Mouse (Mus musculus) left cerebral cortex, postnatal 25 days (tissue): ENCODE results near the gene Col6a1. TPM values are rescaled to one million over a fixed set of nuclear protein-coding genes. Genes with fewer than 3 reads are reported as not detected.
A peak's percentile ranks its signal among the peaks of the same experiment; 100 is the strongest.
"Not testable (repeated sequence)": the region's sequence is repeated elsewhere in the genome, so short reads cannot be mapped to it uniquely, and the experiment has no call there.

Source experiments
- DNase-seq, 2 experiments: peaks; one replicate each; pipeline ENCODE4 v3.0.0; 2022; ENCODE audit warnings: low spot score in 2 of 2, mixed read lengths in 1 of 2
- intact Hi-C: fragments of 180-260 bp; cut with DNase I; formaldehyde crosslinking; loops from one replicate; pipeline ENCODE4 v1.15.1; 2025
- total RNA-seq, 2 experiments: library from RNA; stranded (reverse); gene quantifications; 2 replicates each; pipeline ENCODE4 v1.2.3; 2021

Col6a1 gene
- total RNA-seq, result 10 to 100 TPM; 35.8 to 45.6 TPM

DNA sequence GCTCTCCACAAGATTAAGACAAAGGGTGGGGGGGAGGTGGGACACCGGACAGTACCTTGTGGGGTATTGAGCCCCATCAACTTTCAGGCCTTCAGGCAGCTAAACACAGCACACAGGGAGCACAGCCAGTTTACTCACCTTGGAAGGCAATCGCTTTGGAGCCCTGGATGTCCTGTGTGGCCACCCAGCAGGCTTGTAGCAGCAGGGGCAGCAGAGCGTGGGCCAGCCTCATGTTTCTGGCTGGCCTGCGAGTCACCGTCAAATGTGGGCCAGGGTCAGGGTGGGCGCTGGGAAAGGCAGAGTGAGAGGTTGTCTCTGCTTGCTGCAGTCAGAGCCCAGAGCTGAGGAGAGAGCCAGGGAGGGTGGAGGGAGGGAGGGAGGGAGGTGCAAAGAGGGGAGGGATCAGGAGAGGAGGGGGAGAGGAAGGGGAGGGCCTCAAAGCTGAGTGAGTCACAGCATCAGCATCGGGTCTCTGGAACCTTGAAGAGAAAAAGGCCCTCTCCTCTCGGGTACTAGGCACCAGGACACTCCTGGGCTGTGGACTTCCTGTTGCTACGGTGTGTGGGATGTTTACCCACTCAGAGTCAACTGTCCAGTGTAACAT lies at the start of gene Col6a1:
Gene Col6a1, minus strand, starts transcription at position 487 of the 604 bp plus-strand sequence.
- peak in 1 of 2 experiments; percentile 17 for DNase-seq
- intact Hi-C loops, result loop anchor here (5.0 kb wide), 1 partner anchor 258 kb away; the partner anchor contains the start of genes Mcm3ap and Ybey

- no peak for DNase-seq
- intact Hi-C loops, result no loop called here
Measured at GRCm38 (mm10) chr10:76771624-76772023, 45.7 kb upstream of the Col6a1 start.

GRCm38 (mm10) chr10:76771086-76771485 lies 45.1 kb upstream of the Col6a1 start:
- intact Hi-C loops, result no loop called here
- DNase-seq, result no peak

GRCm38 (mm10) chr10:76769581-76769980 lies 43.6 kb upstream of the Col6a1 start:
- DNase-seq, result no peak
- intact Hi-C loops, result no loop called here

GRCm38 (mm10) chr10:76766196-76766595 lies 40.2 kb upstream of the Col6a1 start:
- no peak for DNase-seq
- intact Hi-C loops, result no loop called here

- intact Hi-C loops, result no loop called here
- DNase-seq, result no peak
Measured at GRCm38 (mm10) chr10:76764927-76765326, 39.0 kb upstream of the Col6a1 start.

DNA sequence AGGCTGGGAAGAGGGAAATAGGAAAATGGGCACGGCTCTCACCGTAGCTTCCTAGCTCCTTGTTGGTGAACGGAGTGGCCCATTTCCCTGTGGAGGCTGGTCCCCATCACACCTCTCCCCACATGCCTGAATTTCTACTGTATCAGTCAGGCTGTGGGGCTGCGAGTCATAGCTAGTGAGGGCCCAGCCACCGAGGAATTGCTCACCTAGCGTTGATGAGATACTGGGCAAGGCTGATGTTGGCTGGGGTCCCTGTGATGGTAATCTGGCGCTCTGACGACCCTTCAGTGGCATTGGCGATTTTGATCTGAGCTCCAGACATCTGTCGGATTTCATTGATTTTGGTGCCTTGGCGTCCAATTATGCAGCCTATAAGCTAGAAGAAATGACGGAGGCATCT lies 37.0 kb upstream of the Col6a1 start:
- intact Hi-C loops, result no loop called here
- DNase-seq, result no peak

DNA sequence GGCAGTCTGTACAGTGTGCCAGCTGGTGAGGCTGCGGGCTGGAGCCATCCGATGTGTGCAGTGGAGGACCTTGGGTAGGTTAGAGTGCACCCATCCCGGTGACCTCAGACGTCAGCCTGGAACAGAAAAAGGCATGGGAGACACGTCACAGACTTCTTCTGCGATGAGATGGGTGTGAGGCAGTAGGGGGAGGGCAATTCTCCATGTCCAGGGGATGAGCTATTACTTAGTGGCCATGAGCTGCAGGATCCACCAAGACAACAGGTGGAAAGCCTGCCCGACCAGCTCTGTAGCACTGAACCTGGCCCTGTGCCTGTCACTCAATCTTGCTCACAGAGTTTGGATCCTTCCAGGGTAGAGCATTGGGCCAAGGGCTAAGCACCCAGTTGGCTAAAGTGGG lies 36.4 kb upstream of the Col6a1 start:
- intact Hi-C loops, result no loop called here
- no peak for DNase-seq

DNA sequence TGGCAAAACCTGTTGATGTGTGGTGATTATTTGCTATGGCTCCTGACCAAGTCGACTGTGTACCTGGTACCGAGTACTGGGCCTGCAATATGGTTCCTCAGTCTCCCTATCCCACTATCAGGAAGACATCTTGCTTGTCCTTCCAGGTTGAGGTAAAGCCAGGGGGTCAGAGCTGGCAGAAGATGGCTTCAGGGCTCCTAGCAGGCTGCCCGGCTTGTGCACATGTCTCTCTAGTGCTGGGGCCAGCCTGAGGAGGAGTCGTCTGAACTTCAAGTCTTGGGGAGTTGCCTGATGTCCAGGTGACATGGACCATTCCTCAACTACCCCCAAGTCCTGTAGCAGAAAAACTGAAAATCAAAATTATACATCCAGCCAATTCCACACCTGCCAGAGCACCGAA lies 33.9 kb upstream of the Col6a1 start:
- intact Hi-C loops, result no loop called here
- no peak for DNase-seq

DNA sequence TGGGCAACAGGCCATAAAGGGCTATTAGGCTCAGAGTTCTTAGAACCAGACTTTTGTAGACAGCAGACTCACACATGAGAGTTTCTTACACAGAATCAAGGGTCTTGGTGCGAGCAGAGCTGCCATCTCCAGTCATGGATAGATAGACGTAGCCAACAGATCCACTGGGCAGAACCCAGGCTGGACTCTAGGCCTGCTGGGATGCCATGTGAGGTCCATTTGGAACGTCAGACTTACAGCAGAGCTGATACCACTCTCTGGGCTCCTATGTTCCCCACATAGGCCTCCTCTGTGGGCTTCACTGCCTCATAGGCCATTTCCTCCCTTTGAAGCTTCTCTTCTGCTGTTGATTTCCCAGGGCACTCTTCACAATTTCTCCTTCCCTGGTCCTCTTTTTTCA lies 27.7 kb upstream of the Col6a1 start:
- DNase-seq, result no peak
- intact Hi-C loops, result no loop called here

DNA sequence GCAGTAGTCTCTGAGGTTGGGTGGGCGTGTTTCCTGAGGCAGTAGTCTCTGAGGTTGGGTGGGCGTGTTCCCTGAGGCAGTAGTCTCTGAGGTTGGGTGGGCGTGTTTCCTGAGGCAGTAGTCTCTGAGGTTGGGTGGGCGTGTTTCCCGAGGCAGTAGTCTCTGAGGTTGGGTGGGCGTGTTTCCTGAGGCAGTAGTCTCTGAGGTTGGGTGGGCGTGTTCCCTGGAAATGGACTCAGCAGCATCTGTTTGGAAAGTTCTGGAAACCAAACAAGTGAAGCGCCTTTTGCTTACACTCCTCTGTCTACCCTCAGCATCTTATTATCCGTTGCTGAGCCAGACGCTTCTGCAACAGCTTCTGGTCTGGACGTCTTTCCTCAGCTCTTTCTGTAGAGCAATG lies 18.3 kb upstream of the Col6a1 start:
- intact Hi-C loops, result not testable (repeated sequence)
- peak; percentile 36 to 86 for DNase-seq

DNA sequence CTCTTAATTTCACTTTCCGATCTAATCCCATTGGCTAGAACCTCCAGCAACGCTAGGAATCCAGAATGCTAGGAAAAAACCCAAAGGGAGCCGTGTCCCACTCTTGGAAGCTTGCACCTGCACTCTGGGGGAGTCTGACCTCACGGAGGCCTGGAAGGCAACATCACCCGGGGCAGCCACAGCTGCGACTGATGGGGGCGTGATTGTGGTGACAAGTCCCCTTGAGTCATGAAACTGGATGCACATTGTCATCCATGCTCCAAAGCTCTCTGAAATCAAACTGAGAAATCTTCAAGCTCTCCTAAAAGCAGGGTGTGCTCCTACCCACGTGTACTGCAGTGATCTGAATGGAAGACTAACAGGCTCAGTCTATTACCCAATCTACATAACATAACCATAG lies 10.8 kb upstream of the Col6a1 start:
- DNase-seq, result peak in 1 of 2 experiments; percentile 21
- intact Hi-C loops, result loop anchor here (5.0 kb wide), 1 partner anchor 284 kb away; no protein-coding TSS in a partner anchor

GRCm38 (mm10) chr10:76734979-76735378 lies 9.0 kb upstream of the Col6a1 start:
- intact Hi-C loops, result loop anchor here (1.0 to 5.0 kb wide), 3 partner anchors 68 to 283 kb away; no protein-coding TSS in a partner anchor

GRCm38 (mm10) chr10:76733677-76734068 lies 7.7 kb upstream of the Col6a1 start:
- intact Hi-C loops, result loop anchor here (2.0 to 5.0 kb wide), 2 partner anchors 66 to 111 kb away; partner anchors contain the start of gene Col6a2
- DNase-seq, result no peak

More at GRCm38 (mm10) chr10:76734979-76735378, 9.0 kb upstream of the Col6a1 start:
- peak; percentile 84 to 90 for DNase-seq

DNA sequence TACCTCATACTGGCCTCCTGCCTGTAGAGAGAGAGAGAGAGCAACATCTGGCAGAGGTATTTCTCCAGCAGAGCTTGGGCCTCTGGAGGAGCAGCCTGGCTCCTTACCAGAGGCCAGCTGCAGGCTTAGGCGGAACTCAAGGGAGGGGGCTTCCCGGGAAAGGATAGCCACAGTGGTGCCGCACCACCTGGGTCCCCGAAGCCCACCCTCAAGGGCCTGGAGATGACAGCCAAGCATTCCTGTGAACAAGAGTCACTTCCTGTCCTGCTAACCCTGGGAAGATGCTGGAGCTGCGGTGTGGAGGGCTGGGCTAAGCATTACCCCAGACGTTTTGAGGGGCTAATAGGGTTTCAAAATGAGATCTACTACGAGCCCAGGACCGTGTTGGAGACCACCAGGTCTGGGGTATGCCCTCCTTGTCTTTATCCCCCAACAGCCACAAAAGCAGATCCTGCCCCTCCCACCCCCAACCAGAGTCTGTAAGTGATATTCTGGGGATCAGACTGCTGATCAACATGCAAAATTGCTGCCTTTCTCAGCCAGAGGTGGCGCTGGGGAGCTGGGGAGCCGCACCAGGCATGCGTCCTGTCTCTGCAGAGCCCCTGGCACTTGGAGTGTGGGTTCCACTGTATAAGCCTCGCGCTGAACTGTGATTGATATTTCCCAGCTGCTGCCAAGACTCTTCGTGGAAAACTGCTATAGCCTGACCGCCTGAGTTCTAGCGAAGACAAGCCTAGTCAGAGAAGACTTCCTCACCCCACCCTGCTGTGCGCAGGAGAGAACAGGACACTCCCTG lies 7.1 kb upstream of the Col6a1 start:
- intact Hi-C loops, result loop anchor here (2.0 to 5.0 kb wide), 2 partner anchors 66 to 110 kb away; partner anchors contain the start of gene Col6a2
- DNase-seq, result peak; percentile 66 to 78

DNA sequence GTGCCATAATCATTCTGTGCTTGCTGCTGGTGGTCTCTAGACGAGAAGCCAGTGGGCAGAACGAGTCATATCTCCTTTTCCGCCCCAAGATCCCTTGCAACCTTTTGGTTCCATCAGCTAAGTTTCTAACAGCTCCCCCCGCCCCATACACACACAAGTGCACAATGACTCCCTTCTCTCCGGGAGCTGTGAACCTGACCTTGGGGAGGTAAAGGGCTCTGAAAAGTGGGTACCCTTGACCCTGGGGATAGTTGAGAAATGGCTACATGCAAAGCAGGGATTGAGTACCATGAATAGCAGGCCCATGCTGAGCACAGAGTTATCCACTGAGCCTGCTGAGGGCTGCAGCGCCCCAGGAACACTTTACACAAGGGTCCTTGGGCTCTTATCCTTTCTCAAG lies 6.4 kb upstream of the Col6a1 start:
- intact Hi-C loops, result loop anchor here (2.0 to 5.0 kb wide), 2 partner anchors 65 to 110 kb away; partner anchors contain the start of gene Col6a2

GRCm38 (mm10) chr10:76731621-76732239 lies 5.8 kb upstream of the Col6a1 start:
- peak in 1 of 2 experiments; percentile 20 for DNase-seq

More for the DNA sequence above, 6.4 kb upstream of the Col6a1 start:
- DNase-seq, result no peak

DNA sequence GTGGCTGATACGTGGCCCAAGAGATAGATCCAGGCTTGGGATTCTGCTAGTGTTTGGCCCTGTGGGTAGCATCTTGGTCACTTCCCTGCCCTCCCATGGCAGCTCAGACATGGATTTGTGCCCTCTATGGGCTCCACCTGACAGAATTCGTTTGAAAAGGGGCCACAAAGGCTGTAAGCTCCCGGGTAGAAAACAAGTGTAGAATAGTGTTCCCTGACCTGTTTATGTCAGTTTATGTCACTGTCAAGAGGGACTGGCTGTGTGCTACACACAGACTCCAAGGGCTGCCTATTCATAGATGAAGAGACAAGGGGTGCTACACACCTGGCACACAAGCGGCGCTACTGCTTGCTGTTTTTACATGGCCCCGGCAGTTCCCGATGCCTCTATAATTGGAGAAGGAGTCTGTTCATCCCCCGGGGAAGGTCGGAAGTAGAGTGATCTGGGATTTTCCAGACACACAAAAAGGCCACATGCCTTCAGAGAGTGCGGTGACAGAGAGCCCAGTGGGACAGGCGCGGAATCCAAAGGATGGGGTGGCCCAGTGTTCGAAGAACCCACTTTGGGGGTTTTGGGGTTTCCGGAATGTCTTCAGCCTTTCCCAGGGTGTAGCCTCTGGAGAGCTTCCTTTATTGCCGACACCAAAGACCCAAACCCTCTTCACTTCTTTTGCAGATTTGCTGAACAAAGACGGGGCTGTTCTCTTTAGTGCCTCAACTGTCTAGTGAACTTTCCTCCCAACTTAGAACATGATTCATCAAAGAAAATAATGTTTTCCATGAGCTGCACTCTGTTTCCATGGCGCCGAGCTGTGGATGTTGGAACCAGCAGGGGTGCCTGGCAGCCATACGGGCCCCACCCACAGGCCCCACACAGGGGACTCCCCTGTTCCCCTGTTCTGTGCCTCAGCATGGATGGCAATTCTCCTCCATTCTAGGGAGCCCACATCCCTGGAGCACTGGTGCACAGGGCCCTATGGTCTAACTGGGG lies 4.0 kb upstream of the Col6a1 start:
- intact Hi-C loops, result loop anchor here (5.0 kb wide), 2 partner anchors 63 to 263 kb away; partner anchors contain the start of genes Mcm3ap and Ybey
- peak; percentile 68 to 88 for DNase-seq

More at GRCm38 (mm10) chr10:76731621-76732239, 5.8 kb upstream of the Col6a1 start:
- intact Hi-C loops, result loop anchor here (2.0 to 5.0 kb wide), 2 partner anchors 64 to 109 kb away; partner anchors contain the start of gene Col6a2

- intact Hi-C loops, result loop anchor here (5.0 kb wide), 1 partner anchor 261 kb away; the partner anchor contains the start of genes Mcm3ap and Ybey
- DNase-seq, result peak; percentile 56 to 67
Measured at GRCm38 (mm10) chr10:76728369-76728768, 2.4 kb upstream of the Col6a1 start.
